Mouse (Mus musculus) kidney, embryonic 16.5 days (tissue): ENCODE data around the gene Anxa9. TPM values are rescaled to one million over a fixed set of nuclear protein-coding genes. Genes with fewer than 3 reads are reported as not detected.

Source experiments
- polyA plus RNA-seq: library from polyadenylated mRNA; unstranded; fragments of >200 nt; fragmentation: Nextera tagmentation; extraction: Ambion mirVana; gene quantifications from 2 replicates; pipeline ENCODE4 v1.2.1, GENCODE M21; 2015

The Anxa9 gene
- polyA plus RNA-seq, 1 experiment from 2014 or later, result 8.6 TPM

Other genes starting within 250 kb of the Anxa9 start
- 24.0 and 24.7 TPM in 2 replicates for gene Pip5k1a, start 200.2 kb downstream of the Anxa9 start, polyA plus RNA-seq
- gene Vps72, start 196.2 kb downstream of the Anxa9 start, polyA plus RNA-seq, result 184 and 185 TPM in 2 replicates
- gene Tmod4, start 182.7 kb downstream of the Anxa9 start, polyA plus RNA-seq, result 0.84 and 1.6 TPM in 2 replicates
- 71.6 and 79.0 TPM in 2 replicates for gene Scnm1, start 173.2 kb downstream of the Anxa9 start, polyA plus RNA-seq
- 15.3 and 17.3 TPM in 2 replicates for gene Lysmd1, start 173.1 kb downstream of the Anxa9 start, polyA plus RNA-seq
- 2.9 and 4.2 TPM in 2 replicates for gene Tnfaip8l2, start 164.8 kb downstream of the Anxa9 start, polyA plus RNA-seq
- 3.0 and 3.1 TPM in 2 replicates for gene Sema6c, start 146.7 kb downstream of the Anxa9 start, polyA plus RNA-seq
- gene Gabpb2, start 89.3 kb downstream of the Anxa9 start, polyA plus RNA-seq, result 8.8 and 10.8 TPM in 2 replicates
- gene Cdc42se1, start 78.4 kb downstream of the Anxa9 start, polyA plus RNA-seq, result 90.3 and 94.4 TPM in 2 replicates
- gene Mllt11, start 75.0 kb downstream of the Anxa9 start, polyA plus RNA-seq, result 14.0 and 16.6 TPM in 2 replicates
- 0.53 and 0.55 TPM in 2 replicates for gene Gm128, start 65.6 kb downstream of the Anxa9 start, polyA plus RNA-seq
- gene Bnipl, start 56.0 kb downstream of the Anxa9 start, polyA plus RNA-seq, result 0.41 and 0.82 TPM in 2 replicates
- 55.8 and 57.0 TPM in 2 replicates for gene Mindy1, start 25.8 kb downstream of the Anxa9 start, polyA plus RNA-seq
- gene Prune1, start 25.1 kb downstream of the Anxa9 start, polyA plus RNA-seq, result 25.8 and 27.4 TPM in 2 replicates
- 208 and 209 TPM in 2 replicates for gene Cers2, start 7.6 kb upstream of the Anxa9 start, polyA plus RNA-seq
- 45.5 and 46.7 TPM in 2 replicates for gene Setdb1, start 50.0 kb upstream of the Anxa9 start, polyA plus RNA-seq
- gene 4930558C23Rik, start 95.7 kb upstream of the Anxa9 start, polyA plus RNA-seq, result 0.52 TPM in 1 of 2 replicates, not detected in the other
- gene Arnt, start 127.2 kb upstream of the Anxa9 start, polyA plus RNA-seq, result 46.0 and 47.7 TPM in 2 replicates
- gene Ctsk, start 192.1 kb upstream of the Anxa9 start, polyA plus RNA-seq, result 5.6 and 8.9 TPM in 2 replicates
- gene Ctss, start 219.6 kb upstream of the Anxa9 start, polyA plus RNA-seq, result 12.1 and 12.4 TPM in 2 replicates